Mouse (Mus musculus): ENCODE results near the gene Olfr1037. TPM values are rescaled to one million over a fixed set of nuclear protein-coding genes. Genes with fewer than 3 reads are reported as not detected.
"Not testable (repeated sequence)": the region's sequence is repeated elsewhere in the genome, so short reads cannot be mapped to it uniquely, and the experiment has no call there.

Gene Olfr1037
- total RNA-seq (2021), result not detected
- long read RNA-seq, experiment 1, result 0 reads
- long read RNA-seq, experiment 2, result 0 reads

DNA sequence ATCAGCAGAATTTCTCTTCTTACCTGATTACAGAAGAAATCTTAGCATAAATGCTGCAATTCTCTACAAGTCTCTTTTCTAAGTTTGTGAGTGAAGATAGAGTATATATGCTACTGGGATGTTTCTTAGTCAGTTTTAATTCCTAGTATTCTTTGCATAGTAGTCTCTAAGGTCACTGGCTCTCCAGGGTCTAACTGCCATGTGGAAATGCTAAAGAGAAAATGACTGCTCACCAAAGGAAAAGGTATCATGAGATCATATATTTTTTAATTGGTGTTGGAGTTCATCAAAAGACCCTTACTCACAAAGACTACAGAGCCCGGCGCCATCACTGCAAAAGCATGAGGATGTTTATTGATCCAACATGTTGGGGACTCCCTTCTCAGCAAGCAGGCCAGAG lies at the start of gene Olfr1037:
TSS of gene Olfr1037 (minus strand) at position 101 of the 400 bp plus-strand sequence.
- no peak for TF ChIP-seq CTCF (IDR thresholded peaks at IDR 0.05)
- no peak within 1 kb of the TSS for H3K4me3 ChIP-seq
- intact Hi-C loops (cut with DNase I), result no loop called here
- no peak for DNase-seq
- H3K27ac ChIP-seq, result no peak within 1 kb of the TSS

GRCm38 (mm10) chr2:86135828-86136227 lies 48.6 kb upstream of the Olfr1037 start, which contains the start of gene Olfr1039:
TSS of gene Olfr1039 (minus strand) at chr2:86135928.
- no peak for TF ChIP-seq CTCF (IDR thresholded peaks at IDR 0.05)
- no peak for DNase-seq
- intact Hi-C loops (cut with DNase I), result no loop called here
- Histone ChIP-seq H3K27ac (no peak within 1 kb of the TSS), H3K4me3 (no peak within 1 kb of the TSS)

DNA sequence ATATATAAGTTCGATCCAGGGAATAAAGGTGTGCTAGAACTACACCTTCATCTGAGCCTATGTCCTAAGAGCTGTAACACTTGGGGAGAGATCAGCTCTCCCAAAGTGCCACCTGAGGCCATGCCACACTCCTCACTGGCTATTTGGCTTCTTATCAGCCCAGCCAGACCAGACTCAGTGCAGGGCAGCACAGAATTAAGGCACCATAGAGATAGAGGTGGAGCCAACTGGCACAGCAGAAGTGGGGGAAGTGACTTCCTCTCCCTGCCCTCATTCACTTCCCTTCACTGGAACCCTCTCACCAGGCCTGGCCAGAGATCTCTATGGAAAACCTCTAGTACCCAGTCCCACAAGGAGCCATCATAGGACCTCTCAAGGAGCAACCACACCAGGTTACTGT lies 6.7 kb downstream of the Olfr1037 start:
- H3K4me3 ChIP-seq; H3K27ac ChIP-seq; intact Hi-C loops (cut with DNase I); DNase-seq: not testable (repeated sequence)

- DNase-seq; H3K4me3 ChIP-seq; H3K27ac ChIP-seq; intact Hi-C loops (cut with DNase I): not testable (repeated sequence)
These were observed 13.5 kb downstream of the Olfr1037 start, which contains the start of gene Olfr1036 for GRCm38 (mm10) chr2:86073692-86074091. TSS of gene Olfr1036 (plus strand) at chr2:86073992.

GRCm38 (mm10) chr2:86070189-86070588 lies 17.0 kb downstream of the Olfr1037 start:
- H3K4me3 ChIP-seq, result no peak overlapping the region
- TF ChIP-seq CTCF (IDR thresholded peaks at IDR 0.05), result no peak
- no peak for DNase-seq
- H3K27ac ChIP-seq, result no peak overlapping the region
- intact Hi-C loops (cut with DNase I), result no loop called here

GRCm38 (mm10) chr2:86063766-86064165 lies 23.4 kb downstream of the Olfr1037 start:
- intact Hi-C loops (cut with DNase I); H3K27ac ChIP-seq; H3K4me3 ChIP-seq; DNase-seq: not testable (repeated sequence)

DNA sequence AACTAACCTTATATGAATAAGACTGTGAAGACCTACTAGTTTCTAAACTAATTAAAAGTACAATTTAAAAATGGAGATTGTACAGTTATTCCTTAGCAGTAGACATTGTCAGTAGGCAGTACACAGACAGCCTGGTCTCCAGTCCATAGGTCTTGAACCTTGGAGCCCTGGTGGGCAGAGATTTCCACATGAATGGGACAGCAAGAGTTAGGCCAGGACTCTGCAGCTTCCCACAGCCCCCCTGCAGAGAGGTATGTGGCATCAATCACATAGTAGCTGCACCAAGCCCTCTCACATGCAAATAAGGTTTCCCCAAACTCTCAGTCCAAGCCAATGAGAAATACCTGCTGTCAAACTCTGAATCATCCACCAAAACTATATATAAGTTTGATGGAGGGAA lies 36.4 kb downstream of the Olfr1037 start:
- intact Hi-C loops (cut with DNase I); DNase-seq; H3K27ac ChIP-seq; H3K4me3 ChIP-seq: not testable (repeated sequence)

DNA sequence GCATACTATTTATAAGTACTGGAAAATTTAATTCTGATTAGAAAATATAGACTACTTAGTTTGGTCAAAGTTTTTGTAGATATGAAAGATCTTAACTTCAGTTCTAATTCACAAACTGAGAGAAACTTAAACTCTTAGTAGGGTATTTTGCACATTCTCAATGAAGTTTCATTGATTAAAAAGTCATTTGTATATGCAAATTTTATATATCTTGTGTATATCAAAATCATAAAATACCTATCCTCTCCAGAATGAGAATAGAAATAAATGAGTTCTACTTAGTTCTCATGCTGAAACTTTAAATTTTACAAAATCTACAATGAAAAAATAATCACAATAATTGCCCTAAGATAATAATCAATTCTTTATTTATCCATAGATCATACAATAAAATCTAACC lies 41.6 kb downstream of the Olfr1037 start, which contains the start of gene Olfr1034:
TSS of gene Olfr1034 (plus strand) at position 301 of the 400 bp plus-strand sequence.
- TF ChIP-seq CTCF (IDR thresholded peaks at IDR 0.05), result no peak
- no peak for DNase-seq
- intact Hi-C loops (cut with DNase I), result no loop called here
- Histone ChIP-seq H3K27ac (no peak within 1 kb of the TSS), H3K4me3 (no peak within 1 kb of the TSS)

Other genes with a start within 250 kb of the Olfr1037 start
- not detected for gene Olfr1019, start 241.9 kb downstream of the Olfr1037 start, total RNA-seq (2021)
- not detected for gene Olfr1020, start 240.4 kb downstream of the Olfr1037 start, total RNA-seq (2021)
- not detected for gene Olfr1022, start 218.8 kb downstream of the Olfr1037 start, total RNA-seq (2021)
- not detected for gene Olfr1023, start 201.7 kb downstream of the Olfr1037 start, total RNA-seq (2021)
- not detected for gene Olfr1024, start 182.3 kb downstream of the Olfr1037 start, total RNA-seq (2021)
- not detected for gene Olfr1025-ps1, start 172.2 kb downstream of the Olfr1037 start, total RNA-seq (2021)
- gene Olfr1026, start 165.8 kb downstream of the Olfr1037 start, total RNA-seq (2021), result not detected
- gene Olfr1028, start 136.9 kb downstream of the Olfr1037 start, total RNA-seq (2021), result not detected
- not detected for gene Olfr1029, start 113.5 kb downstream of the Olfr1037 start, total RNA-seq (2021)
- gene Olfr1030, start 108.1 kb downstream of the Olfr1037 start, total RNA-seq (2021), result not detected
- not detected for gene Olfr1031, start 97.1 kb downstream of the Olfr1037 start, total RNA-seq (2021)
- gene Olfr1032, start 81.8 kb downstream of the Olfr1037 start, total RNA-seq (2021), result not detected
- under 1 TPM in 1 of 2 experiments, not detected in 1; 0.14 TPM for gene Olfr1033, start 66.8 kb downstream of the Olfr1037 start, total RNA-seq (2021)
- not detected for gene Olfr1034, start 41.5 kb downstream of the Olfr1037 start, total RNA-seq (2021)
- not detected for gene Olfr1036, start 13.4 kb downstream of the Olfr1037 start, total RNA-seq (2021)
- not detected for gene Olfr1039, start 48.5 kb upstream of the Olfr1037 start, total RNA-seq (2021)
- gene Olfr1040, start 59.3 kb upstream of the Olfr1037 start, total RNA-seq (2021), result not detected
- gene Olfr1042, start 74.5 kb upstream of the Olfr1037 start, total RNA-seq (2021), result not detected
- not detected for gene Olfr1043, start 80.1 kb upstream of the Olfr1037 start, total RNA-seq (2021)
- gene Olfr1044, start 90.4 kb upstream of the Olfr1037 start, total RNA-seq (2021), result not detected
- gene Olfr52, start 98.3 kb upstream of the Olfr1037 start, total RNA-seq (2021), result not detected
- gene Olfr1045, start 115.6 kb upstream of the Olfr1037 start, total RNA-seq (2021), result not detected
- gene Olfr1046, start 131.9 kb upstream of the Olfr1037 start, total RNA-seq (2021), result not detected
- not detected for gene Olfr1047, start 144.0 kb upstream of the Olfr1037 start, total RNA-seq (2021)
- gene Olfr1048, start 152.9 kb upstream of the Olfr1037 start, total RNA-seq (2021), result not detected
- gene Olfr1049, start 170.9 kb upstream of the Olfr1037 start, total RNA-seq (2021), result not detected
- gene Olfr1051, start 191.7 kb upstream of the Olfr1037 start, total RNA-seq (2021), result not detected
- gene Olfr1052, start 205.1 kb upstream of the Olfr1037 start, total RNA-seq (2021), result not detected
- gene Olfr1053, start 227.9 kb upstream of the Olfr1037 start, total RNA-seq (2021), result not detected
- gene Olfr1054, start 248.0 kb upstream of the Olfr1037 start, total RNA-seq (2021), result not detected